Mouse (Mus musculus) urinary bladder, postnatal 36 days (tissue): ENCODE measurements at regions not wholly inside any gene's neighbourhood (a gene's known extent, or its start where the extent isn't known, plus 50 kb on each side); places are given as distances from the start of the nearest gene placed in this dataset.
A peak's percentile ranks its signal among the peaks of the same experiment; 100 is the strongest.

Source experiments
- DNase-seq, 2 experiments: peaks; one replicate each; pipeline ENCODE4 v3.0.0; 2022; ENCODE audit warnings: low spot score in 2 of 2, mixed read lengths in 1 of 2

GRCm38 (mm10) chr15:19778651-19779050 is 670.4 kb upstream of the Cdh12 start:
- no peak for DNase-seq

GRCm38 (mm10) chr15:19783883-19784282 is 665.2 kb upstream of the Cdh12 start:
- DNase-seq, result no peak

- DNase-seq, result no peak
These were observed 642.1 kb upstream of the Cdh12 start for GRCm38 (mm10) chr15:19806994-19807393.

GRCm38 (mm10) chr15:19813647-19814046 is 635.4 kb upstream of the Cdh12 start:
- DNase-seq, result no peak

DNA sequence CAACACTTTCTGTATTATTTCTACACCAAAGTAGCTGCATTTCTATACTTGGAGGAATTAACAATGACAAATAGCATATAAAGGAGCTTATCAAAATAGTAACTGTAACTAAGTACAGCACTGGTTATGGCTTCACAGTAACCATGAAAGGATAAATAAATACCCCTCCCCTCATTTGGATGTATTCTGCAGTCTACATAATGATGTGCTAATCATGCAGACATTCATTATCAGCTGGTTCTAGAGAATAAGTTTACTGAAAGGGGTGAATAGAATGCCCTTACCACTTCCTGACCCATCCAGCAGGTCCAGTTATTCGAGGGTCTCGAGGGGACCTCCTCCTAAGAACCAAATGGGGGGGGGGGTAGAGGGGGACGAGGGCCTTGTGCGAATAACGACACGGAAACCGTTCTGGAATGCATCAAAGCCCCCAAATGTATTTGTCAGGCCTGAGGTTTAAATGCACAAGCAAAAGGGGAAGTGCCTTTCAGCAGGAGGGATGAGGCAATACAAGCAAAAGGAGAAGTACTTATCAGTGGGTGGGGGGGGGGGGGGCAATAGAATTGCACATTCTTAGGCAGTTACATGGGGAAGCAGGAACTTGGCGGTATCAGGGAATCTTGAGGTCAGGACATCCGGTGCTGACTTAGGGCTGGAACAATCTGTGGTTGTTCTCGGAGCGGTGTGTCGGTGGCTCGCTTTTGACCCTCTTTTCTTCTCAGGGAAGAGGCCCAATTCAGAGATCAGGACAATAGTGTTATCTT is 592.0 kb upstream of the Cdh12 start:
- peak in 1 of 2 experiments; percentile 5 for DNase-seq

- DNase-seq, result no peak
These were observed 591.4 kb upstream of the Cdh12 start for GRCm38 (mm10) chr15:19857656-19858006.

DNA sequence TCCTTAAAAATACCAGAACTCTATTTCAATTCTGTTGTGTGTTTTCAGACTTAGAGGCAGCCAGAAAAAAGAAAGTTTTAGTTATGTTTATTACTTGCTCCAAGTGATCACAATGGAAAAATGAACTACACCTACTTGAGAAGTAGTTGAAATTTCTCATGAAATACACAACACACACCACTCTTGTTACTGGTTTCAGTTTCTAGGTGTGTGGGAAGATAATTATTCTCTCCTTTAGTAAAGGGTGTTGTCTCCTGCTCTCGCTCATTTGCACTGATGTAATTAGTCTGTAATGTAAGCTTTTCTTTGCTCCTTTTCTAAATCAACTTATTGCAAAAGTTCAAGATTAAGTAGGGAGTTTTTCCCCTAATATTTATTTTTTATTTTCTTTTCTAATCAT is 590.4 kb upstream of the Cdh12 start:
- DNase-seq, result no peak

GRCm38 (mm10) chr15:19863979-19864378 is 585.1 kb upstream of the Cdh12 start:
- no peak for DNase-seq

DNA sequence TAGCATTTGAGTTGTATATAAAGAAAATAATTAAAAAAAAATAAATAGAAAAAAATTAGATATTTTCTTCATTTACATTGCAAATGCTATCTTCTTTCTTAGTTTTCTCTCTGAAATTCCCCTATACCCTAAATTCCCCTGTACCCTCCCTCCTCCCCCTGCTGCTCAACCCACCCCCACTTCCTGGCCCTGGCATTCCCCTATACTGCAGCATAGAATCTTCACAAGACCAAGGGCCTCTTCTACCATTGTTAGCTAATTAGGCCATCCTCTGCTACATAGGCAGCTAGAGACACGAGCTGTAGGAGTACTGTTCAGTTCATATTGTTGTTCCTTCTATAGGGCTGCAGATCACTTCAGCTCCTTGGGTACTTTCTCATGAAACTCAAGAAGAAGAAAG is 582.5 kb upstream of the Cdh12 start:
- DNase-seq, result no peak

DNA sequence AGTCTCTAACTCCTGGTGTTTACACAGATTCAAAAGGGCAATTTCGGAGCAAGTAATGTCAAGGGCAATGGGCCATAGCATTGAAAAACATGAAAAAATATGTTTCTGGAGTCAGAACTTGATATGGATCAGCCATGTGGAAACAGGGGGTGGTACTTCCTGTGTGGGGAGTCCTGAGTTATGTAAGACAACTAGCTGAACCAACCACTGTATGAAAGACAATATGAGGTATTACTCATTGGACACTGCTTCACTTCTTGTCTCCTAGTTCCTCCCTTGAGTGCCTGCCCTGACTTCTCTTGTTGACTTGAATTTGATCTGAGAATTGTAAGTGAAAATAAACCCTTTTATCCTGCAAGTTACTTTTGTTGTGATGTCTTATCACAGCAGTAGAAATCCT is 580.0 kb upstream of the Cdh12 start:
- DNase-seq, result no peak

DNA sequence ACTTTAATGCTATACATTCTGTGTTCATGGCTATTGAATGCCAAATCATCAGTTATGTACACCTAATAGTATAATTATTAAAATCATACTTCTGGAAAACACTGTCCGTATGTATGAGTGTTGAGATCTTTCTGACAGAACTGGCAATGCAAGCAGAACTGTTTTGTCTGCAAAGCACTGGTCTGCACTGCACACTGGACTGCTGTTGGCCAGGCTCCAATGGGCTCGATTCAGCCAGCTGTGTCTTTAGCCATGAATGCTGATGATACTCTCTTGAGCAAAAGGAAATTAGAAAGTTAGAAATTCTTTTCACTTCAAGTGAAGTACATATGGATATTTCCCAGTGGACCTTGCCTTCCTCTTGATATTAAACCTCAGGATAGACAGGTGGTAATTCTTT is 576.5 kb upstream of the Cdh12 start:
- no peak for DNase-seq
